Mouse (Mus musculus): Measurements from ENCODE around the gene Rnf5. TPM values are rescaled to one million over a fixed set of nuclear protein-coding genes. Genes with fewer than 3 reads are reported as not detected.

Rnf5 gene
- total RNA-seq, 2 experiments from 2014 or later, result 8.9 to 59.5 TPM

DNA sequence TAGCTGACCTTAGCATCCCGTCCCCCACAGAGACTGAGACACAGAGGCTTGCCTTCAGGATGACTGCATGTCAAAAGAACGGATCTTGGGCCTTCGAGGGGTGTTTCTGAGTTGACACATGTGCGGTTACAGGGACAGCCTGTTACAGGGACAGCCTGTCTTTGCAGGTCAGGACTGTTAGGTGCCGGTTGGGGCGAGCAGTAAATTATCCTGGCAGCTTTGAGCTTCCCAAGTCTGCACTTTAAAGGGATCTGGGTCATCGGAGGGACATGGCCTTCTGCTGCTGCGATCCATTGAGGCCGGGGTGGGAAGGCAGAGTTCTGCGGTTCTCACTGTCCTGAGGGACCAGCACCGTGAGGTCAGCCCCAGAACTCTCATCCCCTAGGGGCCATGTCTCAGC is 46.1 kb downstream of the Rnf5 start:
- ATAC-seq (ENCODE audit: poor library complexity, severe bottlenecking), result no peak

DNA sequence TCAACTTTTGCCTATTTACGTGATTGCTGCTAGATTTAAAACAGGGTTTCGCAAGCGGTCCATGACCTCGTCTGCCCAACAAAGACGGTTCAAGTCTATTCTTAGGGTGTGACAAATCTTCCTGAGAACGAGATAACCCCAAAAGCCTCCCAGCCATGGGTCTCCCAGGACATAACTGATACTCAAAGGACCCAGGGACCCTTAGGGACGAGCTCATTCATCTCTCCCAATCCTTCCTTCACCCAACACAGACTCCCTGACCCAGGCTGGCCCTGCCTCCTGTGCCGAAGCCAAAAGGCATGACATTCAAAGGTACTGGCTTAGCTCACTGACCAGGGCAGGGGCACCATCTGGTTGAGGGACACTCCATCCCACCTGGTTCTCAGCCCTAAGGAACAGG is 47.1 kb downstream of the Rnf5 start:
- ATAC-seq (ENCODE audit: poor library complexity, severe bottlenecking), result no peak

DNA sequence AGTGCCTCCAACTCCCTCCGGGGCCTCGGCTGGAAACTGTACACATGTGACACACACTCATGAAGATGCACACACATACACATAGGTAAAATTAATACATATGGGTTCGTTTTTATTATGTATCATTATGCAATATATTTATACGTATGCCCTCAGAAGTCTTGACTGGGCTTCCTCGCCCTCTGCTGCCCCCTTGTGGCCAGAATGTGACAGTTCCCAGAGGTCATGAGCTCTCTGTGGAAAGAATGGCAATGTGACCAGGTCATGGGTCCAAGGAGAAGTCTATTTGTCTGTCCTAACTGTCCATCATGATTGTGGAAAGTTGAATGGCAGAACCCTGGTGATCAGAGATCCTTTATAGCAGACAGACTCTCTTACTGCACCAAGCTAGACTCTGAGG is 48.0 kb downstream of the Rnf5 start:
- ATAC-seq (ENCODE audit: poor library complexity, severe bottlenecking), result peak; percentile 94

Other genes with a start within 250 kb of the Rnf5 start
- gene Btnl2, start 248.9 kb downstream of the Rnf5 start, total RNA-seq (2015), result 0.09 TPM in 1 of 2 replicates, not detected in the other
- 0.33 TPM in 1 of 2 replicates, not detected in the other for gene Btnl2, start 248.9 kb downstream of the Rnf5 start, total RNA-seq (2017)
- not detected in 2 replicates for gene Btnl1, start 226.6 kb downstream of the Rnf5 start, total RNA-seq (2015)
- gene Btnl1, start 226.6 kb downstream of the Rnf5 start, total RNA-seq (2017), result not detected in 2 replicates
- not detected in 2 replicates for gene BC051142, start 204.9 kb downstream of the Rnf5 start, total RNA-seq (2015)
- 0.29 and 3.8 TPM in 2 replicates for gene BC051142, start 204.9 kb downstream of the Rnf5 start, total RNA-seq (2017)
- gene Btnl4, start 126.4 kb downstream of the Rnf5 start, total RNA-seq (2015), result not detected in 2 replicates
- not detected in 2 replicates for gene Btnl4, start 126.4 kb downstream of the Rnf5 start, total RNA-seq (2017)
- gene Btnl6, start 86.3 kb downstream of the Rnf5 start, total RNA-seq (2015), result not detected in 2 replicates
- gene Btnl6, start 86.3 kb downstream of the Rnf5 start, total RNA-seq (2017), result not detected in 2 replicates
- 0.11 TPM in 1 of 2 replicates, not detected in the other for gene Notch4, start 39.4 kb downstream of the Rnf5 start, total RNA-seq (2015)
- gene Notch4, start 39.4 kb downstream of the Rnf5 start, total RNA-seq (2017), result 0.12 and 0.15 TPM in 2 replicates
- 243 and 248 TPM in 2 replicates for gene Gpsm3, start 13.9 kb downstream of the Rnf5 start, total RNA-seq (2015)
- 75.7 and 109 TPM in 2 replicates for gene Gpsm3, start 13.9 kb downstream of the Rnf5 start, total RNA-seq (2017)
- 18.3 and 26.6 TPM in 2 replicates for gene Pbx2, start 12.4 kb downstream of the Rnf5 start, total RNA-seq (2015)
- gene Pbx2, start 12.4 kb downstream of the Rnf5 start, total RNA-seq (2017), result 29.3 and 32.7 TPM in 2 replicates
- gene Ager, start 5.8 kb downstream of the Rnf5 start, total RNA-seq (2015), result 1.8 and 4.8 TPM in 2 replicates
- gene Ager, start 5.8 kb downstream of the Rnf5 start, total RNA-seq (2017), result 1.6 and 2.4 TPM in 2 replicates
- 29.0 and 36.5 TPM in 2 replicates for gene Agpat1, start 572 bp upstream of the Rnf5 start, total RNA-seq (2015)
- 24.2 and 24.5 TPM in 2 replicates for gene Agpat1, start 572 bp upstream of the Rnf5 start, total RNA-seq (2017)
- gene Egfl8, start 12.3 kb upstream of the Rnf5 start, total RNA-seq (2015), result 0.82 and 0.91 TPM in 2 replicates
- 0.57 and 5.0 TPM in 2 replicates for gene Egfl8, start 12.3 kb upstream of the Rnf5 start, total RNA-seq (2017)
- 37.0 and 41.4 TPM in 2 replicates for gene Ppt2, start 24.8 kb upstream of the Rnf5 start, total RNA-seq (2015)
- 25.6 and 26.8 TPM in 2 replicates for gene Ppt2, start 24.8 kb upstream of the Rnf5 start, total RNA-seq (2017)
- 0.22 and 0.73 TPM in 2 replicates for gene Prrt1, start 25.8 kb upstream of the Rnf5 start, total RNA-seq (2015)
- gene Prrt1, start 25.8 kb upstream of the Rnf5 start, total RNA-seq (2017), result 0.22 TPM in 1 of 2 replicates, not detected in the other
- 4.0 and 4.2 TPM in 2 replicates for gene Fkbpl, start 41.1 kb upstream of the Rnf5 start, total RNA-seq (2015)
- gene Fkbpl, start 41.1 kb upstream of the Rnf5 start, total RNA-seq (2017), result 40.5 and 41.6 TPM in 2 replicates
- gene Atf6b, start 43.5 kb upstream of the Rnf5 start, total RNA-seq (2015), result 31.9 and 32.4 TPM in 2 replicates
- 25.4 and 32.2 TPM in 2 replicates for gene Atf6b, start 43.5 kb upstream of the Rnf5 start, total RNA-seq (2017)
- 0.02 and 0.04 TPM in 2 replicates for gene Tnxb, start 66.8 kb upstream of the Rnf5 start, total RNA-seq (2015)
- under 0.01 and 0.08 TPM in 2 replicates for gene Tnxb, start 66.8 kb upstream of the Rnf5 start, total RNA-seq (2017)
- 0.52 and 1.7 TPM in 2 replicates for gene C4b, start 140.2 kb upstream of the Rnf5 start, total RNA-seq (2015)
- gene C4b, start 140.2 kb upstream of the Rnf5 start, total RNA-seq (2017), result 0.37 TPM in 1 of 2 replicates, not detected in the other
- not detected in 2 replicates for gene Cyp21a1, start 200.9 kb upstream of the Rnf5 start, total RNA-seq (2015)
- gene Cyp21a1, start 200.9 kb upstream of the Rnf5 start, total RNA-seq (2017), result not detected in 2 replicates
- 17.5 and 21.8 TPM in 2 replicates for gene Stk19, start 233.3 kb upstream of the Rnf5 start, total RNA-seq (2015)
- 24.7 and 33.7 TPM in 2 replicates for gene Stk19, start 233.3 kb upstream of the Rnf5 start, total RNA-seq (2017)
- 22.4 and 28.5 TPM in 2 replicates for gene Dxo, start 233.3 kb upstream of the Rnf5 start, total RNA-seq (2015)
- 17.7 and 24.6 TPM in 2 replicates for gene Dxo, start 233.3 kb upstream of the Rnf5 start, total RNA-seq (2017)
- 13.3 and 17.1 TPM in 2 replicates for gene Skiv2l, start 246.5 kb upstream of the Rnf5 start, total RNA-seq (2015)
- gene Skiv2l, start 246.5 kb upstream of the Rnf5 start, total RNA-seq (2017), result 34.8 and 43.5 TPM in 2 replicates
- gene Nelfe, start 246.7 kb upstream of the Rnf5 start, total RNA-seq (2015), result 35.4 and 45.1 TPM in 2 replicates
- 25.1 and 26.2 TPM in 2 replicates for gene Nelfe, start 246.7 kb upstream of the Rnf5 start, total RNA-seq (2017)